Mouse (Mus musculus) MEL (cell line): ENCODE results near the gene Agap2.
A peak's percentile ranks its signal among the peaks of the same experiment; 100 is the strongest.

Experiments used
- CTCF ChIP-seq, 3 experiments: IDR thresholded peaks in 2 of 3; conservative IDR thresholded peaks in 1 of 3; 2 replicates each; pipeline ENCODE4 v1.5.1; 2011 to 2012; ENCODE audit warnings: low read length in 3 of 3, low read depth in 2 of 3, mild to moderate bottlenecking in 2 of 3, improper control_type of control experiment in 1 of 3, inconsistent platforms in 1 of 3, mixed read lengths in 1 of 3, moderate library complexity in 1 of 3; ENCODE audit not compliant: control insufficient read depth in 1 of 3, insufficient read depth in 1 of 3, poor library complexity in 1 of 3, severe bottlenecking in 1 of 3
- POLR2AphosphoS2 ChIP-seq: IDR thresholded peaks from 2 replicates; pipeline ENCODE4 v1.6.1; 2011; ENCODE audit warnings: low read length, improper control_type of control experiment

DNA sequence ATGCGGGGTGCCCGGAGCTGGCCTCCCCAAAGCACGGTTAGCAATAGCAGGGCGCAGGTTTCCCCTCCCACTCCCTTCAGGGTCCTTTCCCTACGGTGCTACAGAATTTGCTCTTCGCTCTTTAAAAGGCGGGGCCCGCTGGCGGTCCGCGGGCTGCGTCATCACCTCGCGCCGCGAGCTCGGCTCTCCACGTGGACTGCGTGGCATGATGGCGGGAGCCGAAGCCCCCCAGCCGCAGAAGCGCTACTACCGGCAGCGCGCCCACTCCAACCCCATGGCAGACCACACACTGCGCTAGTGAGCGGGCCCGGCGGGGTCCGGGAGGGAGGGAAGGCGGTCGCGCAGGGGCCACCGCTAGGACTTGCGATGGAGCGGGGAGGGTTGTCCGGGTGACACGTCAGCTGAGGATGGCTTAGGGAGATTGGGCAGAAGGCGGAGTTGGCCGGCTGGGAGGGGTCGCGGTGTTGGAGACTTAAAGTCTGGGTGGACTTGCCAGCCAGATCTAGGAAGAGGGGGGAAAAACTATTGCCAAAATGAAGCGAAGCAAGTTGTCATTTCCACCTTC is 33.2 kb upstream of the Agap2 start:
- TF ChIP-seq CTCF (IDR thresholded peaks at IDR 0.05 in 2 of 3, conservative IDR thresholded peaks at IDR 0.05 in 1 of 3; ENCODE audit: control insufficient read depth in 1 of 3, insufficient read depth in 1 of 3, low read depth in 2 of 3, low read length in 3 of 3, poor library complexity in 1 of 3, severe bottlenecking in 1 of 3): no peak
- peak; percentile 48; the same call in 1 of the 2 replicates for TF ChIP-seq POLR2AphosphoS2
